Mouse (Mus musculus): ENCODE measurements around the gene Chkb. TPM values are rescaled to one million over a fixed set of nuclear protein-coding genes. Genes with fewer than 3 reads are reported as not detected.
A peak's percentile ranks its signal among the peaks of the same experiment; 100 is the strongest.

Chkb gene
- total RNA-seq (2012; rRNA removed): 24.0 and 26.4 TPM in 2 replicates
- 21.1 and 25.9 TPM in 2 replicates for total RNA-seq (2014; rRNA removed)
- 25.0 and 31.8 TPM in 2 replicates for polyA plus RNA-seq (2012; ENCODE audit: insufficient read length, low read depth)

GRCm38 (mm10) chr15:89429352-89430221 is at the start of gene Chkb, which contains the start of the genes C730034F03Rik and Gm44502:
Gene Chkb, minus strand, starts transcription at chr15:89429908.
Gene C730034F03Rik, plus strand, starts transcription at chr15:89429589.
Gene Gm44502, minus strand, starts transcription at chr15:89429696.
- peak; percentile 91 for DNase-seq (ENCODE audit: extremely low read depth)
- no peak for TF ChIP-seq CHD1 (IDR thresholded peaks at IDR 0.05; ENCODE audit: low read depth, low read length)
- peak; percentile 47 for TF ChIP-seq USF1 (IDR thresholded peaks at IDR 0.05; ENCODE audit: low read depth, low read length)
- 0 out of 2 replicates have a peak, but pooled peaks have one; percentile 43 for TF ChIP-seq KAT2A (IDR thresholded peaks at IDR 0.05; ENCODE audit: insufficient replicate concordance, low read length)
- peak; percentile 98 for TF ChIP-seq TBP (conservative IDR thresholded peaks at IDR 0.05; ENCODE audit: low read depth, low read length)
- TF ChIP-seq RAD21 (IDR thresholded peaks at IDR 0.05; ENCODE audit: low read depth, low read length): no peak
- TF ChIP-seq MAZ (IDR thresholded peaks at IDR 0.05; ENCODE audit: low read depth, low read length): 0 out of 2 replicates have a peak, but pooled peaks have one; percentile 10
- peak; percentile 69 for TF ChIP-seq TCF12 (IDR thresholded peaks at IDR 0.05; ENCODE audit: low read depth, low read length)
- 0 out of 2 replicates have a peak, but pooled peaks have one; percentile 30 for TF ChIP-seq ETS1 (conservative IDR thresholded peaks at IDR 0.05; ENCODE audit: low read depth, low read length)
- no peak; the same call in 1 of the 2 replicates for TF ChIP-seq MAX (IDR thresholded peaks at IDR 0.05; ENCODE audit: low read length)
- no peak for TF ChIP-seq MEF2A (IDR thresholded peaks at IDR 0.05; ENCODE audit: borderline replicate concordance, low read depth, low read length)
- TF ChIP-seq SIN3A (IDR thresholded peaks at IDR 0.05; ENCODE audit: low read length): peak; percentile 92; the same call in 1 of the 2 replicates
- peak; percentile 95 for TF ChIP-seq ELF1 (IDR thresholded peaks at IDR 0.05; ENCODE audit: low read depth, low read length)
- TF ChIP-seq MYC (IDR thresholded peaks at IDR 0.05; ENCODE audit: low read depth, low read length): peak; percentile 30; the same call in 1 of the 2 replicates
- TF ChIP-seq NRF1 (IDR thresholded peaks at IDR 0.05; ENCODE audit: low read depth, low read length): no peak; the same call in 1 of the 2 replicates
- TF ChIP-seq PAX5 (IDR thresholded peaks at IDR 0.05; ENCODE audit: low read length): no peak
- TF ChIP-seq ZKSCAN1 (IDR thresholded peaks at IDR 0.05; ENCODE audit: borderline replicate concordance, low read depth, low read length): no peak
- TF ChIP-seq POLR2A (IDR thresholded peaks at IDR 0.05; ENCODE audit: low read depth, low read length): peak; percentile 92
- no peak for TF ChIP-seq E2F4 (IDR thresholded peaks at IDR 0.05; ENCODE audit: insufficient replicate concordance, low read depth, low read length)
- no peak for TF ChIP-seq RCOR1 (conservative IDR thresholded peaks at IDR 0.05; ENCODE audit: low read depth, low read length)
- TF ChIP-seq BHLHE40 (IDR thresholded peaks at IDR 0.05; ENCODE audit: low read depth, low read length): peak; percentile 89
- peak; percentile 70 for TF ChIP-seq HCFC1 (IDR thresholded peaks at IDR 0.05; ENCODE audit: low read depth, low read length)
- peak; percentile 81 for TF ChIP-seq NELFE (IDR thresholded peaks at IDR 0.05; ENCODE audit: low read depth, low read length)
- no peak for TF ChIP-seq ZC3H11A (IDR thresholded peaks at IDR 0.05; ENCODE audit: low read depth, low read length)
- TF ChIP-seq ZNF384 (IDR thresholded peaks at IDR 0.05; ENCODE audit: low read depth, low read length): no peak
- TF ChIP-seq EP300 (IDR thresholded peaks at IDR 0.05; ENCODE audit: low read length): no peak
- TF ChIP-seq POLR2AphosphoS2 (IDR thresholded peaks at IDR 0.05; ENCODE audit: low read depth, low read length): peak; percentile 75
- peak; percentile 23; the same call in 1 of the 2 replicates for TF ChIP-seq JUN (IDR thresholded peaks at IDR 0.05; ENCODE audit: insufficient read depth, low read depth, low read length)
- no peak for TF ChIP-seq UBTF (IDR thresholded peaks at IDR 0.05; ENCODE audit: low read depth, low read length)
- no peak for TF ChIP-seq CHD2 (IDR thresholded peaks at IDR 0.05; ENCODE audit: low read length)
- TF ChIP-seq MAFK (IDR thresholded peaks at IDR 0.05; ENCODE audit: insufficient replicate concordance, low read length): no peak
- TF ChIP-seq ZMIZ1 (IDR thresholded peaks at IDR 0.05; ENCODE audit: low read depth, low read length): peak; percentile 90
- peak; percentile 77 for TF ChIP-seq MXI1 (IDR thresholded peaks at IDR 0.05; ENCODE audit: low read depth, low read length)
- no peak for TF ChIP-seq CTCF (conservative IDR thresholded peaks at IDR 0.05 in 1 of 2, IDR thresholded peaks at IDR 0.05 in 1 of 2; ENCODE audit: low read depth in 2 of 2, low read length in 2 of 2)
- TF ChIP-seq IRF4 (IDR thresholded peaks at IDR 0.05; ENCODE audit: low read depth, low read length): peak; percentile 29; the same call in 1 of the 2 replicates
- H3K4me3 ChIP-seq (replicated peaks in 1 of 3; ENCODE audit: low read depth in 2 of 3, low read length in 2 of 3, poor library complexity in 1 of 3): peak within 1 kb of the TSS; percentile 79 to 90 (median 80)
- H3K79me2 ChIP-seq (replicated peaks; ENCODE audit: control insufficient read depth, extremely low read depth, insufficient read depth, poor library complexity, severe bottlenecking): peaks cover 12% of the 10 kb centered on the region
- in situ Hi-C loops (cut with MboI; ENCODE audit: low pct_ligation_motif_present, low pct_unique_long_range_greater_than_20kb, low sequenced_read_pairs): loop anchor here (10.0 kb wide), 1 partner anchor 355 kb away; the partner anchor contains the start of gene Trabd
- no peaks in the 10 kb centered on the region for H3K27me3 ChIP-seq (replicated peaks)
- dilution Hi-C loops (cut with MboI; ENCODE audit: extremely low pct_ligation_motif_present, extremely low pct_unique_long_range_greater_than_20kb, low sequenced_read_pairs): no loop called here
- peak within 1 kb of the TSS; percentile 76 for H3K27ac ChIP-seq (ENCODE audit: insufficient read depth, low read depth)
- H3K4me2 ChIP-seq (ENCODE audit: insufficient read depth, low read depth, poor library complexity, severe bottlenecking): peak within 1 kb of the TSS; percentile 85
- peaks cover 0 to 14% of the 10 kb centered on the region in 2 experiments; a peak in 2 of 4 replicates for H3K4me1 ChIP-seq (ENCODE audit: control insufficient read depth in 1 of 2, insufficient read depth in 2 of 2)
- H3K36me3 ChIP-seq (replicated peaks in 1 of 2; ENCODE audit: control insufficient read depth in 1 of 2, insufficient read depth in 1 of 2, low read length in 1 of 2): peaks cover 21 to 36% of the 10 kb centered on the region in 2 experiments
- no peaks in the 10 kb centered on the region for H3K9me3 ChIP-seq (replicated peaks; ENCODE audit: low read length)
- peak within 1 kb of the TSS; percentile 91 for H3K9ac ChIP-seq (ENCODE audit: insufficient read depth, low read depth)

All from CH12.LX (cell line).